Mouse (Mus musculus): Measurements from ENCODE around the gene Prl6a1.

The Prl6a1 gene

GRCm38 (mm10) chr13:27312334-27313225 lies at the start of gene Prl6a1:
Gene Prl6a1, plus strand, starts transcription at chr13:27312627.
- no peak for DNase-seq

- no peak for DNase-seq
These were observed 22.6 kb downstream of the Prl6a1 start for GRCm38 (mm10) chr13:27334989-27335388.

GRCm38 (mm10) chr13:27342733-27343275 lies 30.4 kb downstream of the Prl6a1 start:
- no peak for DNase-seq

GRCm38 (mm10) chr13:27345373-27345772 lies 32.9 kb downstream of the Prl6a1 start, which contains the start of gene Prl8a2:
Gene Prl8a2, plus strand, starts transcription at chr13:27345673.
- DNase-seq = no peak
